Mouse (Mus musculus) midbrain, embryonic 14.5 days (tissue): ENCODE data around the gene Birc3. TPM values are rescaled to one million over a fixed set of nuclear protein-coding genes. Genes with fewer than 3 reads are reported as not detected.

ENCODE experiments used
- ATAC-seq: fragments of 200-750 bp; cut with Nextera tagmentation; 2 replicates; pipeline ENCODE4 v1.8.0; 2017; ENCODE audit warnings: moderate number of reproducible peaks, moderate library complexity; ENCODE audit not compliant: low FRiP score, low TSS enrichment
- DNase-seq: peaks from one replicate; pipeline ENCODE4 v3.0.0-alpha.2; 2015
- H3K27ac ChIP-seq: fragments of 300-500 bp; sonication (generic); replicated peaks from 2 replicates; pipeline ENCODE4 v1.5.1; 2014; ENCODE audit warnings: mild to moderate bottlenecking, low read depth, low read length, moderate library complexity
- H3K27me3 ChIP-seq: fragments of 300-500 bp; sonication (generic); 2 replicates; pipeline ENCODE4 v1.6.1; 2014; ENCODE audit warnings: low read length, control low read depth, mixed read lengths; ENCODE audit not compliant: control insufficient read depth, insufficient read depth
- H3K36me3 ChIP-seq: fragments of 300-500 bp; sonication (generic); 2 replicates; pipeline ENCODE4 v1.6.1; 2014; ENCODE audit warnings: low read length, control low read depth; ENCODE audit not compliant: control insufficient read depth, insufficient read depth
- H3K4me1 ChIP-seq: fragments of 300-500 bp; sonication (generic); 2 replicates; pipeline ENCODE4 v1.6.1; 2014; ENCODE audit warnings: mild to moderate bottlenecking, antibody characterized with exemption, low read length, control low read depth; ENCODE audit not compliant: control insufficient read depth, insufficient read depth
- H3K4me2 ChIP-seq: fragments of 300-500 bp; sonication (generic); 2 replicates; pipeline ENCODE4 v1.6.1; 2014; ENCODE audit warnings: mild to moderate bottlenecking, low read length, moderate library complexity
- H3K4me3 ChIP-seq: fragments of 300-500 bp; sonication (generic); replicated peaks from 2 replicates; pipeline ENCODE4 v1.5.1; 2014; ENCODE audit warnings: low read depth, low read length
- H3K9ac ChIP-seq: fragments of 300-500 bp; sonication (generic); replicated peaks from 2 replicates; pipeline ENCODE4 v1.6.1; 2014; ENCODE audit warnings: mild to moderate bottlenecking, low read length, moderate library complexity
- H3K9me3 ChIP-seq: fragments of 300-500 bp; sonication (generic); 2 replicates; pipeline ENCODE4 v1.6.1; 2016; ENCODE audit warnings: low read length, control low read depth, mixed read lengths; ENCODE audit not compliant: control insufficient read depth
- WGBS: fragments of 180-500 bp; shearing (Covaris S2); extraction: QIAGEN DNeasy Blood & Tissue Kit; methylation state at CpG from one replicate; pipeline ENCODE4 v1.1.7; 2014; 5-methylcytosine and 5-hydroxymethylcytosine counted together
- polyA plus RNA-seq: library from polyadenylated mRNA; unstranded; fragments of >200 nt; fragmentation: Nextera tagmentation; extraction: Ambion mirVana; gene quantifications from 2 replicates; pipeline ENCODE4 v1.2.1, GENCODE M21; 2014

The Birc3 gene
- polyA plus RNA-seq, 1 experiment from 2014 or later: 2.0 TPM

- Histone ChIP-seq H3K9ac (peak within 1 kb of the TSS; percentile 84), H3K27me3 (no peaks in the 10 kb centered on the region), H3K4me3 (peak within 1 kb of the TSS; percentile 69), H3K9me3 (no peaks in the 10 kb centered on the region), H3K36me3 (peaks cover 17% of the 10 kb centered on the region), H3K4me2 (peak within 1 kb of the TSS; percentile 79), H3K4me1 (peaks cover 29% of the 10 kb centered on the region), H3K27ac (peak within 1 kb of the TSS; percentile 98)
- under 1% methylated on average over 68 of the region's 68 CpGs for WGBS
- ATAC-seq: peak; percentile 98
- peak; percentile 99 for DNase-seq
These were observed 35.8 kb downstream of the Birc3 start, which contains the start of gene Birc2 for GRCm38 (mm10) chr9:7836905-7837805. Birc2 (minus strand) TSS chr9:7837064.

DNA sequence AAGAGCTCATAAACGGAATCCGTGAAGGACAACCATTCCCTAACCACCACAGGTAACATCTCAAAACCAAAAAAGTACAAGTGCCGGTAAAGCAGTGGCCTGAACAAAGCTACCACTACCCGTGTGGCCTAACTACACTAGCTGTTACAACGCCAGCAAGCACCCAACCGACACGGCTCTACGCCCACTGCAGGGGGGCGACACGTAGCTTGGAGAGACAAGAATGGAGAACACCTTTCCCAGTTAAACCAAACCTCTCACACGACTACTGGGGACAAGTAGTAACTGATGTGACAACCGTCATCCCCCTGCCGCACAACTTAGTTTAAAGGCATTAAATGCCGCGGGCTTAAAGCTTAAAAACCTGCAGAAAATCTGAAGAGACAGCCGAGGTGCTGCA is 36.7 kb downstream of the Birc3 start:
- Histone ChIP-seq H3K9me3 (no peaks in the 10 kb centered on the region), H3K36me3 (peaks cover 17% of the 10 kb centered on the region), H3K4me1 (peaks cover 33% of the 10 kb centered on the region), H3K4me2 (peak overlapping the region; percentile 79), H3K4me3 (peak overlapping the region; percentile 69), H3K27ac (peak overlapping the region; percentile 98), H3K27me3 (no peaks in the 10 kb centered on the region), H3K9ac (peak overlapping the region; percentile 83)
- ATAC-seq (peak; percentile 41), DNase-seq (peak; percentile 77)
- WGBS: under 1% methylated on average over 16 of the region's 16 CpGs

GRCm38 (mm10) chr9:7835302-7835701 is 37.7 kb downstream of the Birc3 start:
- Histone ChIP-seq H3K36me3 (peaks cover 17% of the 10 kb centered on the region), H3K4me2 (peak overlapping the region; percentile 79), H3K9ac (no peak overlapping the region), H3K27me3 (no peaks in the 10 kb centered on the region), H3K4me3 (no peak overlapping the region), H3K9me3 (no peaks in the 10 kb centered on the region), H3K27ac (no peak overlapping the region), H3K4me1 (peaks cover 39% of the 10 kb centered on the region)
- DNase-seq (no peak), ATAC-seq (no peak)
- WGBS: 89% methylated on average over 1 of the region's 1 CpGs

DNA sequence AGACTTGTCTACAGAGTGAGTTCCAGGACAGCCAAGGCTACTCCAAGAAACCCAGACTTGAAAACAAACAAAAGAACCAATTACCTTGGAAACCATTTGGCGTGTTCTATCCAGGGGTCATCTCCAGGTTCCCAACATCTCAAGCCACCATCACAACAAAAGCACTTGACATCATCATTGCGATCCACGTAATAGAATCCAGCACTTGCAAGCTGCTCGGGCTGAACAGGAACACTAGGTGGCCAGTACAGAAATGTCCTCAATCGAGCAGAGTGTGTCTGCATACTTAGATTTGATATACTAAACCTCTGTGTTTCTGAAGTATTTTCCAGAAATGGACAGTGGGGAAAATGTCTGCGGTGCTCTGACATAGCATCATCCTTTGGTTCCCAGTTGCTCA is 39.6 kb downstream of the Birc3 start:
- DNase-seq (no peak), ATAC-seq (no peak)
- Histone ChIP-seq H3K27me3 (no peaks in the 10 kb centered on the region), H3K4me1 (peaks cover 46% of the 10 kb centered on the region), H3K4me2 (peak overlapping the region; percentile 22; the same call in 1 of the 2 replicates), H3K36me3 (peaks cover 17% of the 10 kb centered on the region), H3K27ac (no peak overlapping the region), H3K9me3 (no peaks in the 10 kb centered on the region), H3K9ac (no peak overlapping the region), H3K4me3 (no peak overlapping the region)
- WGBS: 87% methylated on average over 6 of the region's 6 CpGs

DNA sequence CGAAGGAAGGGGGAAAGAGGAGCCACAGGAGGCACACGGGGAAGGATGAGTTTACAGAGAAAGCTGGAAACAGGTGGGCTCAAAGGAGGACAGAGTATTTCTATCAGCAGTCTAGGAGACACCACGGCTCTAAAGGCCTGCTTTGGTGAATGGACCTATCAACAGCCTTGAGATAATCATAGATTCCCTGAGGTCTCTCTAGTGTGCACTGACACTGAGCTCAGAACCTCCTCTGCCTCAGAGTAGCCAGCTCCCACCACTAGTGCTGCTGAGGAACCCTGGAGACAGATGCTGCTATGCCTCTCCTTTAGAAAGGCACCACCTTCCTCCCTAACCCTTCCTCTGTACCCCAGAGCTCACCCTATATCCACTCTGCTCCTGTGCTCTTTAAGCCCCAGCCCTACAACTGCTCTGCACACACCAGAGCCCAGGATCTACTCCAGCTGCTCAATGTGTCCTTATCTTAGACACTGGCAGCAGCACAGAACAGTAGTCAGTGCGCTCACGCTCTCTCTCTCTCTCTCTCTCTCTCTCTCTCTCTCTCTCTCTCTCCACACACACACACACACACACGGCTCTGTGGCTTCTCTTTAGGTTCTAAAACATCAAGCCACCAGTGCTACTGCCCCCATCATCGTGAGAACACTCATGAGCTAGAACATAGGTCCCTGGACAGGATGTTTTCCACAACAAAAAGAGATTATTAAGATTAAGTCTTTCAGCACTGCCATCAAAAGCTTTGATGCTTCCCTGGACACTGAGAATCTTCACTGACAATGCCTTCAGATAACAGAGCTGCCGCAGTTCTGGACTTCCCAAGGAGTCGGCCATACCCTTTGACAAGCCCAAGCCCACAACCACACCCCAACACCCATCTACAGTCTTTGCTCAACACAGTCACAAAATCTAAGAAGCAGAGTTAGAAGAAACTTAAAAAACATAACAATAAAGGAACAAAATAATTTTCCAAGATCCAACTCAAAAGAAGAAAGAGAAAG is 43.2 kb downstream of the Birc3 start:
- peaks cover 17% of the 10 kb centered on the region for H3K36me3 ChIP-seq
- 81% methylated on average over 9 of the region's 9 CpGs for WGBS
- no peak for DNase-seq
- no peaks in the 10 kb centered on the region for H3K27me3 ChIP-seq
- H3K27ac ChIP-seq: no peak overlapping the region
- H3K4me3 ChIP-seq: no peak overlapping the region
- H3K4me1 ChIP-seq: peaks cover 37% of the 10 kb centered on the region
- no peak overlapping the region for H3K9ac ChIP-seq
- peak overlapping the region; percentile 45 for H3K4me2 ChIP-seq
- H3K9me3 ChIP-seq: no peaks in the 10 kb centered on the region
- no peak for ATAC-seq

DNA sequence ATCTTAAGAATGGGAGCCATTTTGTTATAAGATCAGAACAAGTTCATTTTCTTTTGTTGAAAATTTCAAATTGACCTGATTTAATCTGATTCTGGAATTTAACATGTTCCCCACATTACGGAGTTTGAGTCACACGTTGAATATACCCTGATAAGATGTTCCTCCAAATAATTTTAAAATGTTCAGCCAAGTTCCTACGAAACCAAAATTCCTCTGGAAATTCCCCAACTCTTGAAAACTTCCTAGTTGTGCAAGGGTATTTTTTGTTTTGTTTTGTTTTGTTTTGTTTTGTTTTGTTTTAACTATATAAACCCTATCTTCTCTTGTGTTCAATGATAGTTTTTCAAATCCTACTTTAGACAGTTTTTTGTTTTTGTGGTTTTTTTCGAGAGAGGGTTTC is 44.3 kb downstream of the Birc3 start:
- 96% methylated on average over 4 of the region's 4 CpGs for WGBS

GRCm38 (mm10) chr9:7824916-7825315 is 48.1 kb downstream of the Birc3 start:
- Histone ChIP-seq H3K27me3 (no peaks in the 10 kb centered on the region), H3K4me1 (peaks cover 3% of the 10 kb centered on the region; the same call in 1 of the 2 replicates), H3K4me2 (no peak overlapping the region), H3K9ac (no peak overlapping the region), H3K27ac (no peak overlapping the region), H3K4me3 (no peak overlapping the region), H3K9me3 (no peaks in the 10 kb centered on the region), H3K36me3 (peaks cover 24% of the 10 kb centered on the region)
- DNase-seq (no peak), ATAC-seq (no peak)
- WGBS: 95% methylated on average over 5 of the region's 5 CpGs

More for the DNA sequence above, 44.3 kb downstream of the Birc3 start:
- ATAC-seq (no peak), DNase-seq (no peak)
- no peaks in the 10 kb centered on the region for H3K27me3 ChIP-seq
- H3K9ac ChIP-seq: no peak overlapping the region
- H3K4me3 ChIP-seq: no peak overlapping the region
- H3K4me2 ChIP-seq: no peak overlapping the region
- no peaks in the 10 kb centered on the region for H3K9me3 ChIP-seq
- H3K4me1 ChIP-seq: peaks cover 31% of the 10 kb centered on the region
- peaks cover 11% of the 10 kb centered on the region for H3K36me3 ChIP-seq
- no peak overlapping the region for H3K27ac ChIP-seq

DNA sequence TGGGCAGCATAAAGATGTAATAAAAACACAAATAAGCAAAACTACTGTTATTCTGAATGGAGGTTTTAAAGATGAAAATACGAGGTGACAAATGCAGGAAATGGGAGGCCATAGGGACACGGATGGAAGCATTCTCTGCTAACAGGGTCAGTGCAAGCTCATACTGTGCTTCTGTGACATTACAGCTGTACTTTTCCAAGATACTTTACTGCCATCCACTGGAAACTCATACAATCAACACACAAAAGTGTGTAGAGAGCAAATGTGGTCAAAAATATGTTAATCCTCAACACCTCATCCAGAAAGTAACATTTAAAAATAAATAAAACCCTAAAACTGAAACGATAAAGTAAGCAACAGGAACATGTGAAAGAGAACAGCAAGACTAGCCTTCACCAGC is 50.2 kb downstream of the Birc3 start:
- WGBS: 90% methylated on average over 3 of the region's 3 CpGs
- Histone ChIP-seq H3K4me2 (no peak overlapping the region), H3K36me3 (peaks cover 43% of the 10 kb centered on the region), H3K9ac (no peak overlapping the region), H3K4me3 (no peak overlapping the region), H3K27ac (no peak overlapping the region), H3K4me1 (no peaks in the 10 kb centered on the region), H3K27me3 (no peaks in the 10 kb centered on the region), H3K9me3 (no peaks in the 10 kb centered on the region)
- ATAC-seq (no peak), DNase-seq (no peak)
